Mouse (Mus musculus) gastrocnemius, postnatal 36 days (tissue): ENCODE results near the gene Tnfsf18. TPM values are rescaled to one million over a fixed set of nuclear protein-coding genes. Genes with fewer than 3 reads are reported as not detected.

Experiments used
- DNase-seq, 2 experiments: peaks; one replicate each; pipeline ENCODE4 v3.0.0; 2022
- intact Hi-C: fragments of 180-260 bp; cut with DNase I; formaldehyde crosslinking; loops from one replicate; pipeline ENCODE4 v1.15.1; 2025
- long read RNA-seq, 2 experiments: library from polyadenylated mRNA; stranded (forward); transcript quantifications; one replicate each; pipeline ENCODE4 v2.0.0; 2021
- total RNA-seq, 2 experiments: library from RNA; stranded (reverse); gene quantifications; 2 replicates each; pipeline ENCODE4 v1.2.3; 2021

Tnfsf18 gene
- total RNA-seq, result not detected
- long read RNA-seq, experiment 1, result 0 reads
- long read RNA-seq, experiment 2, result 0 reads

GRCm38 (mm10) chr1:161494343-161494742 is at the start of gene Tnfsf18:
Gene Tnfsf18 (plus strand): TSS chr1:161494655.
- intact Hi-C loops, result no loop called here
- DNase-seq, result peak; percentile 46 to 61

DNA sequence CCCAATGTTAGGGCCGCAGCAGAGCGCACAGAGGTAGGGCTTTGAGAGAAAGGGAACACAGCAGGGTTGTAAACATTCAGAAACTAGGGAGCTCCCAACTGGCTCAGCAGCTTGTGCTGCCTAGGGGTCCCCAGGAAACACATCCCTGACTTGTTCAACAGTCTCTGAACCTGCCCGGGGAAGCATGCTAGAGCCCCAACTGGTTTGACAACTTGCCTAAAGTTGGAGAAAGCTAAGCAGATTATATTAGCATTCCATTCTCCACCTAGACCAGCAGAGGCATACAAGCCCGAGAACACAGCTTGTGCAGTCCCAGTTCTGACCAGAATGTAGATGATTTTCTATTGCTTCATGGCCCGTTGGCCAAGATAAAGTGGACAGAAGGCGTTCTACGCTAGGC is 49.6 kb upstream of the Tnfsf18 start:
- intact Hi-C loops, result no loop called here
- no peak for DNase-seq

DNA sequence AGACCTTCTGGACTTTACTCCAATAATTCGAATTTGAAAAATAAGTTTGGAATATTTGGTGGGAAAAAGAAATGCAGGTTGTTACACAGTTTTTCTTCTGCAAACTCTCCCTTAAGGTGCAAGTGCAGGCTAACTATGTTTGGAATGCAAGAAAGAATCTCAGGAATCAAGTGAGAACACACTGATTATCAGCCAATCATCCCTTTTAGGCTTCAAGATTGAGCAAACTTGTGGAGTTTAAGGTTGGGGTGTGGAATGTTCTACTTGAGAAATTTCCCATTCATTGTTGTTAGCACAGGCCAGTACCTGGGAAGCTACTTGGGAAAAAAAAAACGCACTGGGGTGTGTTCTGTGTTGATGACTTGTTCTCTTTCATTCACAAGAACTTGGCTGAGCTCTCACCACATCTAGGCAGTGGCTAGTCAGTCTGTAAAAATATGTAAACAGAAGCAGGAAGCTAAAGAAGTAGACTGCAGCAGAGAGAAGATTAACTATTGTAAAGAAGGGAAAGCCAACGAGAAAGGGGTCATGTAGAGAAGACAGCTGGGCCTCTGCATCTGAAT is 42.7 kb upstream of the Tnfsf18 start:
- no peak for DNase-seq
- intact Hi-C loops, result no loop called here

DNA sequence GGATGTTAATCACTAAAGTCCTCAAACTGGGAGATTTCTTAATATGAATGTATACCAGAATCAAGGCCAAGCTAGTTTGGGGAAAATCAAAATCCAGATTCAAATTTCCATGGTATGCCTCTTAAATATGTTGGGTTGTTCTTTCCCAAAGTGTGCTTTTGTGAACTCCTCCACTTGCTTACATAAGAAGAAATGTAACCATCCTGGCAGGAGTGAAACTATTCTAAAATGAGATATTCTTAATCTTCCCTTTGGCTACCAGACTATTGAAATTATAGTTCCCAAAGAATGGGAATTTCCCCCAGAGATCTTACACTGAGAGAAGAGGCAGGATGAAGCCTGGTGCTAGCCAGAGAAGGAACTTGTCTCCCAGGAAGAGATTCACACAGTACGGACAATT is 42.2 kb upstream of the Tnfsf18 start:
- DNase-seq, result no peak
- intact Hi-C loops, result no loop called here

DNA sequence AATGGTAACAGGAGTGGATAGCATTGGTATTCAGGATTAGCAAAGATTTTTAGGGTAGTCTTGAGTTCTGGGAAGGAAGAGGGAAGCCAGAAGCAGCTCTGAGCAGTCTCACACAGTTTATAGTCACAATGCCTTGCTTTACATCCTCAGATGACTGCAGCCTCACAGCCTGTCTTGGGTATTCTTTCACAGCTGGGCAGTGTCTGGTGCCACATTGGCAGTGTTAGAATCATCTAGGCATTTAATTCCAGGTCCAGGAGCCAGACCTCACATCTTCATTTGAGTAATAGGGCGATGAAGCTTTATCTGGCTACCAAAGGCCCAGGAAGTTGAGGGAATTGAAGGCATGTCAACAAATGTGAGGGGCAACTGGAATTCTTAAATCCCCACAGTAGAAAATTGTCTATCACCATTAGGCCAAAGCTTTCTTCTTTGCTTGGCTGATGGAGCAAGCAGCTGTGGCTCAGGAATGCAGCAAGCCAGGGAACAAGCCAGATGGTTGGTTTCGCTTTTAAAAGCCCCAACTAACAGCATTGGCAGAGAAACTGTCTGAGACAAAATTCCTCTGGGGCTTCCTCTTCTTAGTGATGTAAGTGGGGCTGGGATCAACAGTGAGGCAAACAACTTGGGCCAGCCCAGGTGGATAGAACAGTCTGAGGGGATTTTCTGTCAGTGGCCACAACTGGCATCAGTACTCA is 30.9 kb upstream of the Tnfsf18 start:
- peak in 1 of 2 experiments; percentile 37 for DNase-seq
- intact Hi-C loops, result no loop called here

DNA sequence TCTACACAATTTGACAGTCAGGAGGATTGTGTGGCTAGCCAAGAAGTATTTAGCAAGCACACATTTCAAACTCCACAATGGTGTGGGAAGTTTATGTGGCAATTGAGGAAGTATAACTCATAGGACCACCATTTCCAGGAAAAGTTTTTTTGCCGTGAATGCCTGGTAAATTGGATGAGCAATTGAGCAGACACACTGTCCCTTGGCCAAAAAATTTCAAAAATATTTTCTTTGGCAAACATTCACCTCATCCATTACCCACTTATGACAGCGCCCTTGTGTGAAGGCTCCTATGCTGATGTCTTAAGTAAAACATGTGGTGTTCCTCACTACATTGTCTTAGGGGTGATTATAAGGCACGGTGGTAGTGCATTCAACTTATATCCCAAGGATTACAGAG is 17.2 kb upstream of the Tnfsf18 start:
- DNase-seq, result no peak
- intact Hi-C loops, result no loop called here

DNA sequence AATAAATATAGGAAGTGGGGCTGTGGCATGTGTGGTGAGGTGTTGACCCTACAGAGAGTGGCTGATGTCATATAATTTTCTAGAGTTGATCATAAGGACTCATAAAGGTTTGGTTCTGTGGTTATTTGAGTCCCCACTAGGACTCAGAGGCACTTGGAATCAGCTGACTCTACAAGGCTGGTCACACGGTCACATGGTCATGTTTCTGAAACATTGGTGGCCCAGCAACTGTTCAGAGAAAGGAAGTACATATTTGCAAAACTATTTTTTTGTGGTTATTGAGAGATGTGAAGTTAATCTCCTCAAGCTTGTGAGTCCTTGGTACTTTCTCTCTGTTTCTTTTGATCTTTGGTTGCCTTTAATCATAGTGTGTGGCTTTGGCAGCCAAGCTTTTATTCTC is 14.6 kb upstream of the Tnfsf18 start:
- no peak for DNase-seq

GRCm38 (mm10) chr1:161482211-161482610 is 12.2 kb upstream of the Tnfsf18 start:
- no peak for DNase-seq
- intact Hi-C loops, result no loop called here

More for the DNA sequence above, 14.6 kb upstream of the Tnfsf18 start:
- intact Hi-C loops, result no loop called here

GRCm38 (mm10) chr1:161487069-161487468 is 7.4 kb upstream of the Tnfsf18 start:
- intact Hi-C loops, result no loop called here
- no peak for DNase-seq

GRCm38 (mm10) chr1:161491766-161492165 is 2.7 kb upstream of the Tnfsf18 start:
- no peak for DNase-seq
- intact Hi-C loops, result no loop called here

- intact Hi-C loops, result no loop called here
- DNase-seq, result no peak
These were observed 2.6 kb downstream of the Tnfsf18 start for GRCm38 (mm10) chr1:161496866-161497645.

DNA sequence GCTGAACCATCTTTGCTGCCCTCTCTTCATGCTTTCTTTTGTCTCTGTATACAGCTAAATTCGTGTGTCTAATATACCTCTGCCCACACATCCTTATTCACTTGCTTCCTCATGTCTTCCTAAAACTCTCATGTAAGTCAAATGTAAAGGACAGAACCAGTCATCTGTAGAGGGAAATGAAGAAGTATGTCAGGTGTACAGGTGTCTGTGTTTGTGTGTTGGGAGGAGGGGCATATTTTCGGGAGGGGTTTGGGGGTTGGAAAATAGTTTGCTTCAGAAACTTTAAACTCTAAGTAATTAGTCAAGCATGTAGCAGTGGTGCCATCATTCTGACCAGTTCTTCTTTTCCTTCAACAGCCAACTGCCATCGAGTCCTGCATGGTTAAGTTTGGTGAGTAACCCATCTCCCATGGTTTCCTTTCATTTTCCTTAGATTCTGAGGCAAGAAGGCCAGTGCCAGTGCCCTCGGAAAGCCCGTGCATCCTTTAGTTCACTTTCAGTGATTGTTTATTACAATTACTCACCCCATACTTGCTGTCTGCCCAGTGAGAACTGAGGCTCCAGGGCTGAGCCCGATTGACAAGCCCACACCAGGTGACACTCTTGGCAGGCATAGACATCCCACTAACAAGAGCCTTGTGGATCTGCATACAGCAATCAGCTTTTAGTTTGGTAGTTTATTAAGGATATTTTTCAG is 5.8 kb downstream of the Tnfsf18 start:
- intact Hi-C loops, result no loop called here

DNA sequence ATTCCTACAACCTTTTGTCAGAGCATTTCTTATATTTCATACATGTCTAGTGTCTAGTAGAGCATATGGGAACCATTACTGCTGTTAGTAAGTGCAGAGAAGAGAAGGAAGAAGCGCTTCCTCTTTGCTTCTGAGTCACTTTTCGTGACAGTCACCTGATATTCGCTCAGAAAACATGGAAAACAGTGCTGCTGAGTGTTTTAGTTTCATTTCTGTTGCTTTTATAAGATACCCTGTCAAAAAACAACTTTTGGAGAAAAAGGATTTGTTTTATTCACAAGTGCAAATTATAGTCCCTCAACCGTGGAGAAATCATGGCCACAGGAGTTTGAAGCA is 6.3 kb downstream of the Tnfsf18 start:
- intact Hi-C loops, result no loop called here
- no peak for DNase-seq

More for the DNA sequence above, 5.8 kb downstream of the Tnfsf18 start:
- DNase-seq, result no peak

- intact Hi-C loops, result no loop called here
- DNase-seq, result no peak
These were observed 11.9 kb downstream of the Tnfsf18 start for GRCm38 (mm10) chr1:161506317-161506716.

DNA sequence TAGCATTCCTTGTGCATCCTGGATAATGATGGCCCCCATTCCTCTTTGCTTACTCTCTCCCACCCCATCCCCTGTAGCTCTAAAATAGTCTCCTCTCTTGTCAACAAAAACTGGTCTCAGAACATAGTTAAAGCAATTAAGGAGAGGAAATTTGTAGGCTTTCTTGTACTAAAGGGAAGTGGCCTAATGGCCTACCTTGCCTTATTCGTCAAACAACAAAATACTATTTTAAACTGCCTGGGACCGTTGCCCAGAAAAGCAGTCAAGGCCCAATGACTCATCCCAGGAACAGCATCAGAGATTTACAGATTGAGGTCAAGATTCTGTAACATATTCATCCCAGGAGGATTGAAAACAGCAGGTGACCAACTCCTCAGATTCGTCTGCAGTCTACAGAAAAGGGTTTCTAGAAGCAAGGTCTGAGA is 13.2 kb downstream of the Tnfsf18 start:
- DNase-seq, result peak in 1 of 2 experiments; percentile 47
- intact Hi-C loops, result no loop called here

- no peak for DNase-seq
- intact Hi-C loops, result no loop called here
These were observed 22.9 kb downstream of the Tnfsf18 start for GRCm38 (mm10) chr1:161517355-161517754.

DNA sequence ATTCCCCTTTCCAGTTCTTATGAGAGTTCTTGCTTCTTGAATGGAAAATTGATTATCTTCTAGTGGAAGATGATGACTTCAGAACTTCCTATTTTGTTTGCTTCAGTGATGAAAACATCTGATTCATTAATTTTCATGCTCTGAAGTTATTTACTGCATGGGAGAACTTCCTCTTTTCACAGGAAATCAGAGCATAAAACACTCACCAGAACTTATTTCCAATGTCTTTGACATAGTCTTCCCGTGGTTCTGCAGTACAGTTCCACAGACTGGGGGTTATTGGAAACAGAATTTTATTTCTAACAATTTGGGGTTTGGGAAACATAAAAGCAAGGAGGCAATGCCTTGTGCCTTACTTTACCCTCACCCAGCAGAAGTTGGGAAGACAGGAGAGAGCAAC is 25.8 kb downstream of the Tnfsf18 start:
- DNase-seq, result no peak
- intact Hi-C loops, result no loop called here

- intact Hi-C loops, result no loop called here
These were observed 33.7 kb downstream of the Tnfsf18 start for GRCm38 (mm10) chr1:161528173-161528572.

DNA sequence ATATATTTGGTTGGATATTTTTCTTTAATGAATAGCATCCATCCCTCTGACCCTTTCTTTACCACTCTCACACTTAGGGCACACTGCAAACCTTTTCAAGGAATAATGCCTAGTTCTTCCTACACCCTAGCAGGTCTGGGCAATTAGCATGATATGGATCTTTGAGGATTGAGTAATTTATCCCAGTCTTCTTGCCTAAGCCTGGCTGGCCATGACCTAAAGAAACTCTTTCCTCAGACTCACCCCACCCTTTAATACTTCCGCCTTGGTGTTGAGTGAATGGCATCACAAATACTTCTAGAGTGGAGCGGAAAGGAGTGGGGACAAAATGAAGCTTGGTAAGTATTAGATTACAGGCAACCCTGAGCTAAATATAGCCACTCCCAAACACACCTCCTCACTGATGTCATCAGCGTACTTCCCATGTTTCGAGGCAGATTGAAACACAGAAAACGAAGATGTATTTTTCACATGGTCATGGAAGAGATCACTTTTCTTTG is 56.2 kb downstream of the Tnfsf18 start:
- intact Hi-C loops, result no loop called here
- DNase-seq, result no peak

More at GRCm38 (mm10) chr1:161528173-161528572, 33.7 kb downstream of the Tnfsf18 start:
- DNase-seq, result no peak

DNA sequence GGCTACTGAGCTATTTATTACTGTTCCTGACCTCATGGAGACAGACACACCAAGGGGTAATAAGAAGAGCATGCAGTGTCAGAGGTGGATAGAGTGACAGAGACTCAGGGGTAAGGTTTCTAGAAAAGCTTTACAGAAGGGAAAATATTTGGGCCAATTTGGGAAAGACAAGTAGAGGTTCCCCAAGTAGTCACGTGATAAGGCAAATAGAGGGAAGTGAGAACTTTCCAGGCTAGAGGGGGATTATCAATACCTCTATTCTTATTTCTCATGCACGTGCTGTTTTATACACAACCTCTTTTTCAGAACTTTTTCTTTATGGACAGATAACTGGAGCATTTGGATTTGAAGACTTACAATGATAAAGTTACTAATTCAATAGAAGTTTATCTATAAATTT is 57.6 kb downstream of the Tnfsf18 start:
- intact Hi-C loops, result no loop called here
- no peak for DNase-seq
